Mouse (Mus musculus): ENCODE data around the gene 4930407I10Rik. TPM values are rescaled to one million over a fixed set of nuclear protein-coding genes. Genes with fewer than 3 reads are reported as not detected.

Gene 4930407I10Rik
- total RNA-seq, 2 experiments from 2014 or later, result not detected

DNA sequence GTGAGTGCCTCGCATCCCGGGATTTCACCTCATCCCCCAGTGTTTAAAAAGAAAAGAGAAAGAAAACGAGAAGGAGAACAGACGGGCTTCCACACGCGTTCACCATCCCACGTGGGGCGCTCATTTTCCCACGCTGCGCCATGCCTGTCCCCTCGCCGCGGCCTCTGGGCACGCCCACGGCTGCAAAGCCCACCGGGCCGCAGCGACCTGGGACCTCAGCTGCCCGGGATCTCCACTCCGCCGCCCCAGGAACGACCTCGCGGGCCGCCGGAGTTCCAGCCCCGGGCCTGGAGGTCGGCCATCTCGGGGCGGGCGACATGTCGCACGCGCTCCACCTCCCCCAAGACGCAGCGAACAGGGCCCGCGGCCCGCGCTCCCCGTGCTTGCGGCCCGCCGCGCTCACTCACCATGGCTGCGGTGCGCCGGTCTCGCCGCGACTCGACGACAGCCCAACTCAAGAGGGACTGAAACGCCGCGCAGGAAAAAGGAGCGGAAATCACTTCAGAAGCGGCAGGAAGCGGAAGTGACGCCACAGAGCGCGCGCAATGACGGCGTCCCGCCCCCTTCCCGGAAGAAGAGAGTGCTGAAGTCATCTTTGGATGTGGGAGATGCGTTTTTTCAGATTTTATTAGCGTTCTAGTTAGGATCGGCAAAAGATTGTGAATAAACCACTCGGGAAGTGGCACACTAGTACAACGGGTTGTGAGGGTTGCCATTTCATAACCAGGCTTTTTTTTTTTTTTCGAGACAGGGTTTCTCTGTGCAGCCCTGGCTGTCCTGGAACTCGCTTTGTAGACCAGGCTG lies 11.7 kb upstream of the 4930407I10Rik start, which contains the start of gene Snu13:
TSS of gene Snu13 (minus strand) at position 519 of the 804 bp plus-strand sequence.
- peak; percentile 90 to 95 for DNase-seq (ENCODE audit: low spot score in 2 of 2)

DNA sequence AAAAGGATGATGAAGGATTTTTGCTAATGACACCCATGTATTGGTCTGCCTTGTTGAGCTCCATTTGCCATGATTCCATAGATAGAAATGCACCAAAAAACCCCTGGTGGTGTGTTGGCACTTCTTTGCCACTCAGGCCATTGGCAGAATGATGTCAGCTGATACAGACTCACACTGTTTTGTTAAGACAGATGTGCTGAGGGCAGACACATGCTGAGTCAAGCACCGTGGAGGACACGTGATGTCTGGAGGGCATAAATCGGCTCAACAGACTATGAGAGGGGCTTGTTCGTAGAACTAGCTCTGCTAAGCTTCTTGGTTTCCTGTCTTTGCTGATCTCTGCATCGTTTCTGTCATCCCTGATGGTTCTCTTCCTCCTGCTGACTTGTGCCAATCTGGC lies 6.4 kb upstream of the 4930407I10Rik start:
- no peak for DNase-seq (ENCODE audit: low spot score in 2 of 2)

DNA sequence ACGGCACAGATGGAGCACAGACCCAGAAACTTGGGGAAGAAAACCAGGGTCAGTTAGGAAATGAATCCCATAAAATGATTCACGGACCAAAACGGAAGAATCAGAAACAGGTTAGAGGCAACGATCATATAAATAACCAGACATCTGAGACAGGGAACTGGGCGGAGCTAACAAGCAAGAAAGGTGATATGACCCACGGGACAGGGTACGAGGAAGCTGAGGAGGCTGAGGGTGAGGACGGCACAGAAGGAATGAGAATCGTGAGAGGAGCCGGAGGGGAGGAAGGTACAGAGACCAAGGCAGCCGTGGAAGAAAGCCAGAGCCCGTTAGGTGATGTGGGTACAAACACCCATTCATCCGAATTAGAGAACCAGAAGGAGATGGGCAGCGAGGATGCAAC lies 5.0 kb downstream of the 4930407I10Rik start:
- no peak for DNase-seq (ENCODE audit: low spot score in 2 of 2)

DNA sequence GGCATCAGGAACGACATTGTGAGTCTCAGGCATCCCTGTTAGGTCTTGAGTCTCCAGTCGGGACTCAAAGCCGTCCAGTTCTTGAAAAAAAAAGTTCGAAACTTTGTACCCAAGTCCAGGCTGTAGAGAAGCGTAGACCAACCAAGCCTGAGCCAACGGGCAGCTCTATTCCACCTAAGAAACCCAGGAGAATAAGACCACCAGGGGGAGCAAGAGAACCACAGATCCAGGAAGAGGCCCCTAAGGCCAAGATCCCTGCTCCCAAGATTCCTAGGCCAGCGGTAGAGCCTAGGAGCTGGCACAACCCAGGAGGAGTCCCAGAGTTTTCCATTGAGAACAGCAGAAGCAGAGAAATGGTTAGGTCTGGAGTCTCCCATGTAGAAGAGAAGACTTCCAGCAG lies 6.6 kb downstream of the 4930407I10Rik start:
- DNase-seq (ENCODE audit: low spot score in 2 of 2), result peak in 1 of 2 experiments; percentile 93

DNA sequence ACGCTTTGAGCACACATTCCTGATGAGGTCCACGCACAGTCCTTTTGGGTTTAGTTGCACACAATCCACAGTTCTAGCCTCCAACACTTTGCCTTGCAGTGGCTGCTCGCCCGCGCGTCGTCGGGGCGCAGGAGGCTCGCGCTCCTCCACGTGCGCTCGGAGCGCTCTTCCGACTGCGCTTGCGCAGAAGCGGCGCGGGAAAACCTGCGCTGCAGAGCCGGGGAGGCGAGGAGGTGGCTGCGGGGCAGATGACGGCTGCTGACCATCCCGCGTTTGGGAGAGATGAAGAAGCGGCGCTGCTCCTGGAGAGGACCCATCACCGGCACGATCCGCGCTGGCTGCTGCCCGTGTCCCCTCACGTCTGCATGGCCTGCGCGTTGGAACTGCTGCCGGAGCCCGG lies 10.9 kb downstream of the 4930407I10Rik start, which contains the start of gene Mei1:
TSS of gene Mei1 (plus strand) at position 99 of the 400 bp plus-strand sequence.
- no peak for DNase-seq (ENCODE audit: low spot score in 2 of 2)

DNA sequence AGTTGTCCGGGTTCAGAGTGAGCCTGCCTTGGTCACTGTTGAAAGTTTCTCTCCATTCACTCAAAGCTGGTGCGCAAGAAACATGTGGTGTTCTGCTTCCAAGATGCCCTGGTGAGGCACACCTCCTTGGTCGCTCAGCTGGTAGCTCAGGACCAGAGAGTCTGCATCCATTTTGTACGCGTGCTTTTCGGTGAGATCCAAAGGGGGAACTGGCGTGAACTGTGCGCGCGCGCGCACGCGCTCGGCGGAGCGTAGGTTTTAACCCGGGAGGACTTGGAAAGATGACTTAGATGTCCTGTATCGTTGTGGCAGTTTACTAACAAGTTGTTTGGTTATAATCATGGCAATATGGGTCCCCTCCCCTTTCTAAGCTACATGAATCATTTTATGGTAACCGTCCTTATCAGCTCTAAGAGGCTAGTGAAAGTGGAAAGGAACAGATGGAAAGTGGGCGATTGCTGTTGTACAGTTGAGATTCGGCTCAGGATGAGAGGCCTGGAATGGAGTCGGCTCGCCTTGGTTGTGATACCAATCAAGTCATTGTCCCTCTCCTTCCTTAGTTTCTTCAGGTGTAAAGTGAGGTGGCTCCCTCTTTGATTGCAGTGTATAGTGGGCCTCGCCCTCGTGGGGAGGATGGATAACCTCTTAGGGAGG lies 13.0 kb downstream of the 4930407I10Rik start:
- peak in 1 of 2 experiments; percentile 51 for DNase-seq (ENCODE audit: low spot score in 2 of 2)

DNA sequence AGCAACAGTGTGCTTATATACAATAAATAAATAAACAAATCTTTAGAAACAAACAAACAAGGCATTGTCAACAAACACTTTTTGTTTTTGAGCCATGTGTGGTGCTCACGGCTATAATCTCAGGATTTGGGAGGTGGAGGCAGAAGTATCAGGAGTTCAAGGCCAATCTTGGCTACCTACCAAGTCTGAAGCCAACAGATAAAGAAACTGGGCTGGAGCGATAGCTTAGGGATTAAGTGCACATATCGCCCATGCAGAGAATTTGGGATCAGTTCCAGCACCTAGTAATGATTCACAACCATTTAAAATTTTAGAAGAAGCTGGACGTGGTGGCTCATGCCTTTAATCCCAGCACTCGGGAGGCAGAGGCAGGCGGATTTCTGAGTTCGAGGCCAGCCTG lies 14.5 kb downstream of the 4930407I10Rik start:
- DNase-seq (ENCODE audit: low spot score in 2 of 2), result no peak

DNA sequence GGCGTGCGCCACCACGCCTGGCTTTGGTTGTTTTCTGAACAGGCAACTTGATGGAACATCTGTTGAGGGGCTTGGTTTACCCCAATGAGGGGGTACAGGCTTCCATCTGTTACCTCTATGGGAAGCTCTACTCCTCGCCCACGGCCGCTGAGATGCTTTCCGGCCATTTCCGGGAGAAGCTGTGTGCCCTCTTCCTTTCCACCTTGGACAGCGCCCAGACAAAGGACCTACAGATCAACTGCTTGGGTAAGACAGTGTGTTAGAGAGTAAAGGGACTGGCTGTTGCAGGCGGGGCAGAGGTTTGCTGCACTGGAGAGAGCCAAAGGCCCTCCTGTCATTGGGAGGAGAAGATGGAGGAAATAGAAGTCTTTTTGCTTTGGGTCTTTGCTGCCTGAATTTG lies 20.9 kb downstream of the 4930407I10Rik start:
- DNase-seq (ENCODE audit: low spot score in 2 of 2), result no peak

DNA sequence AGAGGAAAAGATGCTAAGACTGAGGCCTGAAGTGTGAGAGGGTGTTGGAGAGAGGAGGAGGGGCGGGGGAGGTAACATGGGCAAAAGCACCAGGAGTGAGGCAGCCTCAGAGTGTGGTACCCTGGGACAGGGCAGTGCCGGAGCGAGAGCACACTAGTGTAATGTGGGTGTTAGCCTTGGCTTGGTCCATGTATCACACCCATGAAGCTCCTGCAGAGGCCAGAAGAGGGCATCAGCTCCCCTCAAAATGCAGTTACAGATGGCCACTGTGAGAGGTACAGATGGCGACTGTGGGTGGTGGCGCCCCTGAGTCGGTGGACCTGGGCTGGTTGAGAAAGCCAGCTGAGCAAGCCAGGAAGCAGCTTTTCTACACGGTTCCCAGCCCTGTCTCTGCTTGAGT lies 22.2 kb downstream of the 4930407I10Rik start:
- peak; percentile 64 to 85 for DNase-seq (ENCODE audit: low spot score in 2 of 2)

DNA sequence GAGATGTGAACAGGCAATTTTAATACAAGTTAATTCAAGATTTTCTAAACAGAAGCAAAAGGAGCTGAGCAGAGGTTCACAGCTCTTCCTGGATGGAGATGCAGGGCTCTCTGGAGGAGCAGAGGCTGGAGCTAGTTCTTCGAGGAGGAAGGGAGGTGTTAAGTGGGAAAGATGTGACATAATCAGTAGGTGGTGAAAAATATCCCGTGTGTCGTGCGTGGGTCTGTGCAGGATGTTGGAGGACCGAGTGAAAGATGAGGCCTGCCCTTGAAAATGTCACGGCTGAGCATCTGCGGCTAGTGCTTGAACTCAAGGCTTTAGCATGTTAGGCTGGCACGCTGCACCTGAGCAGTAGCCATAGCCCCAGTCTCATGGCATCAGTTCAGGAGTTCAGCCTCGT lies 26.7 kb downstream of the 4930407I10Rik start:
- DNase-seq (ENCODE audit: low spot score in 2 of 2), result no peak

DNA sequence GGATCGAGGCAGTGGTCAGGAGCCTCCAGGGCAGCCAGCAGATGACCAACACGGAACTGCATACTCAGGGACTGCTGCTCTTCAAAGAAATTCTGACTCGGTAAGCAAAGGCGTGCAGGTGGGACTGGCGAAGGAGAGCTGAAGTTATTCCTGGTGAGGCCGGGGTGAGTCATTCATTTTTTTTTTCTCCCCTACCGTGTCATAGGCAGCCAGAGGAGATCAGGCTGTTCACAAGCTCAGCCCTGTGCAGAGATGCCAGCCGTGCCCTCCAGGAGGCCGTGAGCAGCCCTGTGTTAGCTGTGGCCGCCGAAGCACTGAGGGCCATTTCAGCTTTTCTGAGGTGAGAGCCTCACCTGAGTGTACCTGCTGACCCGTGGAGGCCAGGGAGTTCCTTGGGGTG lies 27.2 kb downstream of the 4930407I10Rik start:
- DNase-seq (ENCODE audit: low spot score in 2 of 2), result no peak

DNA sequence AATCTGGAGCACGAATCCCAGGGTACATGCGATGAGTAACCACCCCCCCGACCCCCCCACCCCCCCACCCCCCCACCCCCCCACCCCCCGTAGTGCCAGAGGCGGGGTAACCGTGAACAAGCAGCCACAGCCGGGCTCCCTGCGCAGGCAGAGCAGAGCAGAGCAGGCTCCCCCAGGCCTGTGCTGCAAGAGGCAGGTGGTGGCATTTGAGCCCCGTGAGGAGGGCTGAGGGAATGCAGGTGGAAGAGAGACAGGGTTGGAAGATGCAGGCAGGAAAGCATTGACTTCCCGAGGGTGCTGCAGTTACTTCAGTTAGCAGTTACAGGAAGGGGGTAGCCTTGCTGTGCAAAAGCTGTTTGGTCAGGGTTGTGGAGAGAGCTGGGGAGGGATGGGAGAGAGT lies 28.3 kb downstream of the 4930407I10Rik start:
- no peak for DNase-seq (ENCODE audit: low spot score in 2 of 2)

DNA sequence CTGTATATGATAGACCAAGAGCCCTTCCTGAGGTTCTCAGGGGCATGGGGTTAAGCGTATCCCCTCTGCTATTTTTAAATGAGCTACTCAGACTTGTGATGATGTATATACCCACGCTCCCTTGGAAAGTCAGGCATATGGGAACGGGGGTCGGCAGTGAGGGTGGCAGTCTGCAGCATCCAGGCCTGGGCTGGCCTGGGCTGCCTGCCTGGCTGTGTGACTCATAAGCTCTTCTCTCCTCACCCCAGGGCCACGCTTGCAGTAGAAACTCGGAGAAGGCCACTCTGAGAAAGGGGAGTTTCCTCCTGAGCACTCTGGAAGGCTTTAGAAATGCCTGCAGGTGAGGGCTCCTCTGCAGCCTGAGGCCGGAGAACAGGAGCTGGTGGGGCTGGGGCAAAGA lies 32.1 kb downstream of the 4930407I10Rik start:
- DNase-seq (ENCODE audit: low spot score in 2 of 2), result no peak

DNA sequence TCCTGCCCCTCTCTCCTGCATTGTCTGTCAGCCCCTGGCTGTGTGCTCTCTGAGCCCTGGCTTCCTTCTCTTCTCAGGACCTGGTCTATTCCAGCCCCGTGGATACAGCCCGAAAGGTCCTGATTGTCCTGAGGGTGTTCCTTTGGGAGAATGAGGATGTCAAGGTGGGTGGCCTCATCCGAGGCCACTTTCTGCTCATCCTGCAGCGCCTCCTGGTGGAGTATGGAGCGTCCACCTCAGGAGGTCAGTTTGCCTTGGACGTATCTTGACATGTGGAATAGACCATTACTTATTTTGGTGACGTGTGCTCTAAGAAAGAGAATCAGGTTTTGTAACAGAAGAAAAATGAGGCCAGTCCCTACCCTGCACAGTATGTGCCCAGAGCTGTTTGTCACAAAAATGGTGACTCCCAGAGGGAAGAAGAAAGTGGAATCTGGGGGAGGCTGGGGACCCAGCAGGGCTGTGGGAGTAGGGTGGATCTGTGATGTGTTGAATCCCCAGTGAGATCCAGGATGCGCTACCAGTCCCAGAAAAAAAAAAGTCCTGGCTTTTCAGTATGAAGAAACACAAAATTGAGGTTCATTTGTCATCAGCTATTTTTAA lies 48.1 kb downstream of the 4930407I10Rik start:
- DNase-seq (ENCODE audit: low spot score in 2 of 2), result peak; percentile 56 to 81

Other genes starting within 250 kb of the 4930407I10Rik start
- 10 to 100 TPM; 33.8 to 45.2 TPM for gene Tob2, start 200.4 kb upstream of the 4930407I10Rik start, total RNA-seq (2021)
- gene Phf5a, start 187.2 kb upstream of the 4930407I10Rik start, total RNA-seq (2021), result 10 to 100 TPM; 34.3 to 36.2 TPM
- gene Aco2, start 186.8 kb upstream of the 4930407I10Rik start, total RNA-seq (2021), result 100 to 1,000 TPM; 452 to 460 TPM
- 10 to 100 TPM; 47.4 to 50.7 TPM for gene Polr3h, start 132.9 kb upstream of the 4930407I10Rik start, total RNA-seq (2021)
- 10 to 100 TPM; 71.1 to 72.6 TPM for gene Csdc2, start 122.4 kb upstream of the 4930407I10Rik start, total RNA-seq (2021)
- gene Pmm1, start 98.2 kb upstream of the 4930407I10Rik start, total RNA-seq (2021), result 100 to 1,000 TPM; 216 to 221 TPM
- not detected for gene 1700029P11Rik, start 78.6 kb upstream of the 4930407I10Rik start, total RNA-seq (2021)
- gene Xrcc6, start 71.3 kb upstream of the 4930407I10Rik start, total RNA-seq (2021), result 10 to 100 TPM; 26.3 to 27.1 TPM
- 100 to 1,000 TPM in 1 of 2 experiments, 10 to 100 TPM in 1; 96.5 to 108 TPM for gene Desi1, start 25.3 kb upstream of the 4930407I10Rik start, total RNA-seq (2021)
- 100 to 1,000 TPM; 117 TPM for gene Snu13, start 11.6 kb upstream of the 4930407I10Rik start, total RNA-seq (2021)
- under 1 TPM; 0.25 to 0.50 TPM for gene Mei1, start 10.8 kb downstream of the 4930407I10Rik start, total RNA-seq (2021)
- gene Ccdc134, start 68.8 kb downstream of the 4930407I10Rik start, total RNA-seq (2021), result 10 to 100 TPM; 12.4 to 12.9 TPM
- 100 to 1,000 TPM; 175 to 189 TPM for gene Srebf2, start 88.0 kb downstream of the 4930407I10Rik start, total RNA-seq (2021)
- 1 to 10 TPM; 1.4 to 1.9 TPM for gene Shisa8, start 153.7 kb downstream of the 4930407I10Rik start, total RNA-seq (2021)
- gene Tnfrsf13c, start 165.2 kb downstream of the 4930407I10Rik start, total RNA-seq (2021), result under 1 TPM; 0.47 to 0.76 TPM
- gene Cenpm, start 185.6 kb downstream of the 4930407I10Rik start, total RNA-seq (2021), result 1 to 10 TPM; 2.5 to 3.1 TPM
- 100 to 1,000 TPM; 100 to 113 TPM for gene 1500009C09Rik, start 193.2 kb downstream of the 4930407I10Rik start, total RNA-seq (2021)
- 100 to 1,000 TPM; 609 to 650 TPM for gene Sept3, start 215.7 kb downstream of the 4930407I10Rik start, total RNA-seq (2021)
- not detected for gene Wbp2nl, start 239.8 kb downstream of the 4930407I10Rik start, total RNA-seq (2021)

Data from layer of hippocampus, adult 18-20 months (tissue).